Mouse (Mus musculus) erythroblast, embryonic 14.5 days (primary cell): ENCODE results near the gene Tgfb1.

Source experiments
- GATA1 ChIP-seq: IDR thresholded peaks from 2 replicates; pipeline ENCODE4 v1.6.1; 2012; ENCODE audit warnings: low read length, inconsistent platforms, mixed read lengths
- TAL1 ChIP-seq: IDR thresholded peaks from 3 replicates; pipeline ENCODE4 v1.6.1; 2012; ENCODE audit warnings: low read length, inconsistent platforms, mixed read lengths

GRCm38 (mm10) chr7:25652244-25652759, 34.5 kb upstream of the Tgfb1 start:
- TF ChIP-seq TAL1 (no peak), GATA1 (no peak)
